Mouse (Mus musculus) forebrain, embryonic 10.5 days (tissue): ENCODE results near the gene Taf8. TPM values are rescaled to one million over a fixed set of nuclear protein-coding genes. Genes with fewer than 3 reads are reported as not detected.

Experiments
- DNase-seq: peaks from one replicate; pipeline ENCODE4 v3.0.0-alpha.2; 2017; ENCODE audit warnings: low spot score; ENCODE audit errors: extremely low spot score
- H3K27ac ChIP-seq: fragments of 300-500 bp; sonication (generic); 2 replicates; pipeline ENCODE4 v1.5.1; 2016; ENCODE audit warnings: mild to moderate bottlenecking
- H3K27me3 ChIP-seq: fragments of 300-500 bp; sonication (generic); 2 replicates; pipeline ENCODE4 v1.6.1; 2016; ENCODE audit warnings: mild to moderate bottlenecking; ENCODE audit not compliant: poor library complexity, severe bottlenecking
- H3K36me3 ChIP-seq: fragments of 300-500 bp; sonication (generic); replicated peaks from 2 replicates; pipeline ENCODE4 v1.6.1; 2016; ENCODE audit warnings: mild to moderate bottlenecking, moderate library complexity
- H3K4me1 ChIP-seq: fragments of 300-500 bp; sonication (generic); 2 replicates; pipeline ENCODE4 v1.6.1; 2016
- H3K4me3 ChIP-seq: fragments of 300-500 bp; sonication (generic); 2 replicates; pipeline ENCODE4 v1.5.1; 2016; ENCODE audit warnings: mild to moderate bottlenecking, moderate library complexity
- H3K9me3 ChIP-seq: fragments of 300-500 bp; sonication (generic); 2 replicates; pipeline ENCODE4 v1.6.1; 2016; ENCODE audit warnings: mild to moderate bottlenecking, moderate library complexity
- WGBS: fragments of 180-500 bp; shearing (Covaris S2); methylation state at CpG from one replicate; pipeline ENCODE4 v1.1.7; 2016; 5-methylcytosine and 5-hydroxymethylcytosine counted together
- polyA plus RNA-seq: library from polyadenylated mRNA; unstranded; fragments of >200 nt; fragmentation: Nextera tagmentation; extraction: Ambion mirVana; gene quantifications from 2 replicates; pipeline ENCODE4 v1.2.1, GENCODE M21; 2016

Taf8 gene
- polyA plus RNA-seq = 32.5 and 33.3 TPM in 2 replicates

DNA sequence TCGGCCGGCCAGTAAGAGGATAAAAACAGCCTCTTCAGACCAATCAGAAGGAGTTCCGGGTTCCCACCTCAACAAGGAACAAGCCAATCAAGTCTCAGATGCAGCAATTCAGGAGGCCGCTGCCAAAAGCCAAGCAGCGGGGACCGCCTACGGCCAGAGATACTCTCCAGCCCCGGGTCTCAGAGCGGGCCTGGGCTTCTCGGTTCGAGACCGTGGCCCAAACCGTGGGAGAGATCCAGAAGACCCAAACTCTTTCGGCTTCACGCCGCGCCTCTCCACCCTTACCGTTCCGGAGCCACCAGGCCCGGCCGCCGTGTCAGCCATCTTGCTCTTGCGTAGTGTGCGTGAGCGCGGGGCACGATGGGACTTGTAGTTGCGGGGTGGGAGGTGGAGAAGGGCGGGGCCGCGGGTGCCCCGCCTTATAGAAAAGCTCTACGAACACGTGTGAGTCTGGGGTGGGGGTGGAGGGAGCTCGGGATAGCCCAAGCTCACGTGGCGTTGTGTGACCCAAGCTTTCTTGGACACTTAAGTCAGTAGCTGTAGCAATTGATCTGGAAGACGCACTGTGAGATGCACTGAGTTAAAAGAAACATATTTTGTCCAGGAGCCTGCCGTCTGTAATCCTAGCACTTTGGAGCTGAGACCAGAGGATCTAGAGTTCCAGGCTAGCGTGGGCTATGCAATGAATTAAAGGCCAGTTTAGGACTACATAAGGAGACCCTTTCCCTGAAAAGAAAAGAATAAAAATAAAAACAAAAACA is at the start of gene Taf8:
TSS of gene Taf8 (minus strand) at position 347 of the 761 bp plus-strand sequence.
- H3K27ac ChIP-seq = peak within 1 kb of the TSS; percentile 96

DNA sequence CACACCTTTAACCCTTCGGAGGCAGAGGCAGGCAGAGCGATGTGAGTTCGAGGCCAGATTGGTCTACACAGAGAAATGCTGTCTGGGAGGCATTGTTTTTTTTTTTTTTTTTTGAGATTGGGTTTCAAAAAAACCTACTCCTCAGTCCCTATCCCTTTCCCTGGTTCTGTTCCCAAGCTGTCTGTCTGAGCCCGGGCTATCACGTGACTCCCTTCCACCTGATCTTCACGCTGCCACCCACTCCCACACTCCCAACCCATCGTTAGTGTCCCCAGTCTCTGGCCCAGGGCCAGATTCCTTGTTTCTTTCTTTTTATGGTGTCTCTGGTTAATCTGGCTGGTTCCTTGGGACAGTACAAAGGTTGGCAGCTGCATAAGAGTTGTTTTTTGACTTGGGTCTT is 49.0 kb upstream of the Taf8 start:
- Histone ChIP-seq H3K36me3 (no peaks in the 10 kb centered on the region), H3K27me3 (no peaks in the 10 kb centered on the region), H3K4me3 (no peak overlapping the region), H3K4me1 (no peaks in the 10 kb centered on the region), H3K27ac (no peak overlapping the region), H3K9me3 (no peaks in the 10 kb centered on the region)
- DNase-seq = no peak
- WGBS = 81% methylated on average over 7 of the region's 7 CpGs

More for the DNA sequence above, at the start of gene Taf8:
- no peaks in the 10 kb centered on the region for H3K9me3 ChIP-seq
- H3K27me3 ChIP-seq = peaks cover 5% of the 10 kb centered on the region; the same call in 1 of the 2 replicates
- 3% methylated on average over 40 of the region's 40 CpGs for WGBS
- peaks cover 37% of the 10 kb centered on the region for H3K4me1 ChIP-seq
- H3K36me3 ChIP-seq = peaks cover 32% of the 10 kb centered on the region
- peak within 1 kb of the TSS; percentile 79 for H3K4me3 ChIP-seq
- peak; percentile 98 for DNase-seq

DNA sequence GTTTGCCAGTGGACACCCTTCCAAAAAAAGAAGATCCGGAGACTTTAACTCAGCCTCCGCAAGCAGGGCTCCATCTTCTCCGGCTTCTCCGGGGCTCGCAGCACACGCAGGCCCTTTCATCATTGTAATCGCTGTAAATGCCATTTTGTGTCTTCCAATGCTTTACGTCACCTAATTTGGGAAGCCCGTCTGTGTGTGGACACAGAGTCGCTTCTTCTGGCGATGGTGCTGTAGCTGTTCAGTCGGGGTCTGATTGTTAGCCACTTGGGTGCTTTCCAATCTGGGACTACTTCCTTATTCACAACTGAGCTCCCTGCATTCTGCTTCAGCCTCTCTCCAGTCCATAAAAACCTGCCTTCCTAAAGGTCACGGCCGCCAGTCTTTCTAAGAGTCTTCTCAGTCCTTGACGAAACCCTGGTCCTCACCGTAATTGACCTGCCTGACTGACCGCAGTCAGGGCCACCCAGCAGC is 43.8 kb upstream of the Taf8 start:
- no peak for DNase-seq
- peaks cover 12% of the 10 kb centered on the region for H3K4me1 ChIP-seq
- H3K27ac ChIP-seq = no peak overlapping the region
- WGBS = 93% methylated on average over 17 of the region's 17 CpGs
- no peak overlapping the region for H3K4me3 ChIP-seq
- H3K9me3 ChIP-seq = no peaks in the 10 kb centered on the region
- H3K36me3 ChIP-seq = no peaks in the 10 kb centered on the region
- H3K27me3 ChIP-seq = no peaks in the 10 kb centered on the region

DNA sequence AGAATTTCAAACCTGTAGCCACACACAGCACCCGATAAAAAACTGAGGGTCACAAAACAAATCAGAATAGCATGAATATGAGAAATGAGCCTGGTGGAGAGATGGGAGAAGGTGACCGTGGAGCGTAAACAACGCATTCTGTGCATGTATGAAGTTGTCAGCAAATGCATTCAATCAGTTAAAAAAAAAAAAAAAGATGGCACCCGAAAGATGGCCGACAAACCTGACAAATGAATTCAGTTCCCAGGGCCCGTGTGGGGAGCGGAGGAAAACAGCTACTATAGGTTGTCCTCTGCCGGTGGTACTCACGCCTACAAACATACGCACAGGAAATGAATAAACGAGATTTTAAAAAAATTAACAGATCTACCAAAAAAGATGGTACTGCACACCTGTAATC is 43.1 kb upstream of the Taf8 start:
- H3K27ac ChIP-seq = no peak overlapping the region
- H3K9me3 ChIP-seq = no peaks in the 10 kb centered on the region
- peaks cover 12% of the 10 kb centered on the region for H3K4me1 ChIP-seq
- no peak for DNase-seq
- H3K27me3 ChIP-seq = no peaks in the 10 kb centered on the region
- H3K36me3 ChIP-seq = no peaks in the 10 kb centered on the region
- no peak overlapping the region for H3K4me3 ChIP-seq
- 93% methylated on average over 12 of the region's 12 CpGs for WGBS

DNA sequence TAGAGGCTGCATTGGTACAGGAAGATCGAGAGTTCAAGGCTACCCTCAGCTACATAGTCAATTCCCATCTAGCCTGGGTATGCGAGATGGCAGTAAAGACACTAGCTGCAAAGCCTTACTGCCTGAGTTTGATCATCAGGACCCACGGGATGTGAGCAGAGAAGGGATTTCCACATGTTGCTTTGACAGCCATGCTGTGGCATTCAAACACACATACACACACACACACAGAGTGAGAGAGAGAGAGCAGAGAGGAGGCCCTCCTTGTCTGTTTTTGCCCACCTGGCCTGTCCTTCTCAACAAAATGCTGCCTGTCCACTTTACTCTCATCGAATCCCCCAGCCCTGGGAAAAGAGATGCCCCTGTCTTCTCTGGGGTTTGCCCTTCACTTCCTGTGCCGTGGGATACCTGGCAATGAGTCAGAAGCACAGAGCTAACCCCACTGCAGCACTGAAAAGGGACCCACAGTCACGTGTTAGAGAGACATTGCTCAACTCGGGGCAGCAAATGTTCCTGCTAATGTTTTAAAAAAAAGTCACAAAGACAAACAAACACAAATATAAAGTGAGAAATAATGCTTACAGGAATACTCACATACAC is 41.1 kb upstream of the Taf8 start:
- 85% methylated on average over 7 of the region's 7 CpGs for WGBS
- no peaks in the 10 kb centered on the region for H3K36me3 ChIP-seq
- H3K27ac ChIP-seq = no peak overlapping the region
- DNase-seq = no peak
- no peaks in the 10 kb centered on the region for H3K9me3 ChIP-seq
- no peak overlapping the region for H3K4me3 ChIP-seq
- no peaks in the 10 kb centered on the region for H3K27me3 ChIP-seq
- peaks cover 12% of the 10 kb centered on the region for H3K4me1 ChIP-seq

DNA sequence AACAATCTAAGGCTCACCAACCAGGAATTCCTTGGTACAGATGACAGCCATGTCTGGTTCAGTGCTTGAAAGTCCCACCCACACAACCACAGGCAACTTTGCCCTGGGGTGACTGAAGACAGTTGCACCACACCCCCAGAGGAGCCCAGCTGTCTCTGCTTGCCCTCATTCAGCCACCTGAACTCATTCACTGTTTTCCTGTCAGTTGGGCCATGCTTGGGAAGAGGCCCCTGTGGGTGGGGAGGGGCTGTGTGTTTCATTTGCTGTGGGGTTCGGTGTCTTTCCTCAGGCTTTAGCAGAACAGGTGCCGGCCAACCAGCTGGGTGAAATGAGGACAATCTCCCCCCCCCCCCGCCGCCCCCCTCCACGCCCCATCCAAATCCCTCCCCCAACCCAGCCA is 40.0 kb upstream of the Taf8 start:
- Histone ChIP-seq H3K36me3 (no peaks in the 10 kb centered on the region), H3K4me1 (peaks cover 12% of the 10 kb centered on the region), H3K9me3 (no peaks in the 10 kb centered on the region), H3K27me3 (no peaks in the 10 kb centered on the region), H3K27ac (peak overlapping the region; percentile 49; the same call in 1 of the 2 replicates), H3K4me3 (no peak overlapping the region)
- DNase-seq = no peak
- 78% methylated on average over 5 of the region's 5 CpGs for WGBS

DNA sequence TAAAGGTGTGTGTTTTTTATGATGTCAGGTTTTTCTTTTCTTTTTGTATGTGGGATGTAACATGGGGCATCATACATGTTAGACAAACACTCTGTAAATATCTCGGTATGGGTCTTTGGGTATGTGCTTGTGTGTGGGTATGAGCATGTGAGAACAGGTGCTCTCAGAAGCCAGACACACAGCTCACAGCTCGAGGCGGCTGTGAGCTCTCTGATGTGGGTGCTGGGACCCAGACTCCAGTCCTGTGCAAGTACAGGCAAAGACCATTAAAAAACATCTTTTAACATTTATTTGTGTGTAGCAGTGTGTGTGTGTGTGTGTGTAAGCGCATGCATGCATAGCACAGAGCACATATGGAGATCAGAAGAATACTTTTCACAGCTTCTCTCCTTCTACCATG is 37.0 kb upstream of the Taf8 start:
- 88% methylated on average over 4 of the region's 4 CpGs for WGBS
- peaks cover 12% of the 10 kb centered on the region for H3K4me1 ChIP-seq
- no peaks in the 10 kb centered on the region for H3K36me3 ChIP-seq
- no peak overlapping the region for H3K27ac ChIP-seq
- H3K9me3 ChIP-seq = no peaks in the 10 kb centered on the region
- H3K27me3 ChIP-seq = no peaks in the 10 kb centered on the region
- H3K4me3 ChIP-seq = no peak overlapping the region
- DNase-seq = no peak

DNA sequence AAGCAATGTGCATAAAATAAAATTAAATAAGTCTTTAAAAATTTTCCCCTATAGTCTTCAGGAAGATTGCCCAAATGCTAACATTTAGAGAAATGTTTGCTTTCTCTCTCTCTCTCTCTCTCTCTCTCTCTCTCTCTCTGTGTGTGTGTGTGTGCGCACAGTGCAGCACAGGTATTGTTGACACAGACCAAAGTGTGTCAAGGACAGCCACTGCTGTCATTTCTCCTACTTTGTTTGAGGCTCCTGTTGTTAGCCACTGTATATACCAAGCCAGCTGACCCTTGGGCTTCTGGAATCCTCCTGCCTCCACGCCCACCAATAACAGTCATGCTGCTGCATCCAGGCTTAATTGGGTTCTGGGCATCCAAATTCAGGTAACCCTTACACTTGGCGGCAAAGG is 36.0 kb upstream of the Taf8 start:
- Histone ChIP-seq H3K4me1 (peaks cover 12% of the 10 kb centered on the region), H3K27ac (no peak overlapping the region), H3K36me3 (no peaks in the 10 kb centered on the region), H3K9me3 (no peaks in the 10 kb centered on the region), H3K4me3 (no peak overlapping the region), H3K27me3 (no peaks in the 10 kb centered on the region)
- 91% methylated on average over 3 of the region's 3 CpGs for WGBS
- DNase-seq = no peak

DNA sequence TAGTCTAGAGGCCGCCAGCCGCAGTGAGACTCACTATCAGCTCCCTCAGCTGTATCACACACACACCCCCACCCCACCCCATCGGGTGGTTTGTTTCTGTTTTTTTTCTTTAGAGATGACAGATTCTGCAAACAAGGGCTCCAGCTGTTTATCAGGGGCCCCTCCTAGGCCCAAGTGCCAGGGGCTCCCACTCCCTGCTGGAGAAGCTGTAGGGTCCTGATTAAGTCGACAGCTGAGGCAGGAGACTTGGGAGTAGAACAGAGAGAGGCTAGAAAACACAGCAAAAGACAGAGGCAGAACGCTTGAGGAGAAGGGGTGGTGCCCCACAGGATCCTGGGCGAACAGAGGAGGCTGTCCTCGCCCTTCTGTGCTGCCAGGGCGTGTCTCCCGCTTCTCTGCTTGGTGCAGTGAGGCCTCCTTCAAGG is 33.7 kb upstream of the Taf8 start:
- Histone ChIP-seq H3K36me3 (no peaks in the 10 kb centered on the region), H3K4me3 (no peak overlapping the region), H3K27ac (peak overlapping the region; percentile 46), H3K9me3 (no peaks in the 10 kb centered on the region), H3K4me1 (peaks cover 11% of the 10 kb centered on the region), H3K27me3 (no peaks in the 10 kb centered on the region)
- WGBS = 75% methylated on average over 9 of the region's 9 CpGs
- DNase-seq = no peak

DNA sequence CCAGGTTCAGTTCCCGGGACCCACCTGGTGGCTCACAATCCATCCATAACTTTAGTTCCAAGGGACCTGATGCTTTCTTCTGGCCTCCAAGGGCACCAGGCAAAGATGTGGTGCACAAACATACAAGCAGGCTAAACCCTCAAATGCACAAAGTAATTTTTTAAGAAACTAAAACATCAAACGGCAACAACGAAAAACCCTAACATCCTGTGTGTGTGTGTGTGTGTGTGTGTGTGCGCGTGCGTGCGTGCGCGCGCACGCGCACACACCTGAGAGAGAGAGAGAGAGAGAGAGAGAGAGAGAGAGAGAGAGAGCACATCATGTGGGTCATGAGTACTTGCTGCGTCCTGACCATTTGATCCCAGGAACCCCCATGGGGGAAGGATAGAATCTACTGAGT is 31.6 kb upstream of the Taf8 start:
- H3K27ac ChIP-seq = no peak overlapping the region
- H3K36me3 ChIP-seq = no peaks in the 10 kb centered on the region
- WGBS = 93% methylated on average over 13 of the region's 13 CpGs
- DNase-seq = no peak
- H3K9me3 ChIP-seq = no peaks in the 10 kb centered on the region
- H3K4me1 ChIP-seq = peaks cover 16% of the 10 kb centered on the region
- H3K27me3 ChIP-seq = no peaks in the 10 kb centered on the region
- H3K4me3 ChIP-seq = no peak overlapping the region

DNA sequence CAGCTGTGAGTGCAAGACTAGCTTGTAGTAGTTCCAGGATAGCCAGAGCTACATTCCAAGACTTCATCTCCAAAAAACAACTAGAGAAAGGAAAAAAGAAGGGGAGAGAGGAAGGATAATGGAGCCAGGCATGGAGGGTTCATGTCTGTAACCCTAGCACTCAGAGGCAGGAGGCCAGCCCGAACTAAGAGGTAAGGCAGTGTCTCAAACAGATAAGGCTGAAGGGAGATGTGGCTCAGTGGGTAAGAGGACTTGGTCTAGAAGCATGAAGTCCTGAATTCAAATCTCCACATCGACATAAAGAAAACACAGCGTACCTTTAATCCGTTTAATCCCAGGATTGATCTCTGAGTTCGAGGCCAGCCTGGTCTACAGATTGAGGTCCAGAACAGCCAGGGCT is 30.3 kb upstream of the Taf8 start:
- Histone ChIP-seq H3K4me3 (no peak overlapping the region), H3K9me3 (no peaks in the 10 kb centered on the region), H3K27ac (peak overlapping the region; percentile 22; the same call in 1 of the 2 replicates), H3K27me3 (no peaks in the 10 kb centered on the region), H3K4me1 (peaks cover 29% of the 10 kb centered on the region), H3K36me3 (no peaks in the 10 kb centered on the region)
- DNase-seq = no peak
- WGBS = 92% methylated on average over 5 of the region's 5 CpGs

DNA sequence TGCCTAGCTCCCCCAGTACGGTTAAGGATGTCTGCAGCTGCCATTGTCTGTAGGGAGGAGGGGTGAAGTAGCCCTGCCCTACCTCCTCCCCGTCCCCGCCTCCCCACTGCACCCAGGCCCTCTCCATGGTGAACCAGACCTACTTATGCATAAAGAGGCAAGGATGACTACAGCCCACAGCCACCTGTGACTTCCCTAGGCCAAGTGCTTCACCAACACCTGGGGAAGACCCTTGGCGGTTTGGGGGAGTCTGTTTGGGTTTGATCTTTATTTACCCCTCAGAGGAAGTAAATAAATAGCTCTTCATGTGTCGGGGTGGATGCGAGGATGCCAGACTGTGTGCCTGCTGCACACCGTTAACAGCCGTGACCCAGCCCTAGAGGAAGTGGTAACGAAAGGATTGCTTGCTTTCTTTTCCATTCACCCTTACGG is 29.3 kb upstream of the Taf8 start:
- H3K27me3 ChIP-seq = no peaks in the 10 kb centered on the region
- peak overlapping the region; percentile 60 for H3K27ac ChIP-seq
- H3K4me1 ChIP-seq = peaks cover 37% of the 10 kb centered on the region
- no peak overlapping the region for H3K4me3 ChIP-seq
- H3K36me3 ChIP-seq = no peaks in the 10 kb centered on the region
- WGBS = 61% methylated on average over 10 of the region's 10 CpGs
- DNase-seq = no peak
- H3K9me3 ChIP-seq = no peaks in the 10 kb centered on the region

DNA sequence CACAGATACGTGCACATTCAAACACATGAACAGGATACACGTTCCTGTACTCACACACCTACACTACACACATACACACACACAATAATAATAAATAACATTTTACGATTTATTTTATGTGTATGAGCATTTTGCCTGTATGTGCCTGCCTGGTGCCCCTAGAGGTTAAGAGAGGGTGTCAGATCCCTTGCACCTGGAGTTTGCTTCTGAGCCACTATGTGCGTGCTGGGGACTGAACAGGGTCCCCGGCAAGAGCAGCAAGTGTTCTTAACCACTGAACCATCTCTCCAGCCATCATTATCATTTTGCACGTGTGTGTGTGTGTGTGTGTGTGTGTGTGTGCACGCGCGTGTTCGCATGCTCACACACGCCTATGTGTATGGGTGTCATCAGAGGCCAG is 27.5 kb upstream of the Taf8 start:
- 91% methylated on average over 11 of the region's 11 CpGs for WGBS
- H3K27ac ChIP-seq = no peak overlapping the region
- H3K4me3 ChIP-seq = no peak overlapping the region
- H3K36me3 ChIP-seq = no peaks in the 10 kb centered on the region
- no peaks in the 10 kb centered on the region for H3K9me3 ChIP-seq
- H3K4me1 ChIP-seq = peaks cover 37% of the 10 kb centered on the region
- no peak for DNase-seq
- H3K27me3 ChIP-seq = no peaks in the 10 kb centered on the region
